Mouse (Mus musculus) effector memory CD4-positive, alpha-beta T cell, adult 7 months (primary cell): ENCODE data around the gene Ifit2. TPM values are rescaled to one million over a fixed set of nuclear protein-coding genes. Genes with fewer than 3 reads are reported as not detected.

Source experiments
- polyA plus RNA-seq: library from polyadenylated mRNA; unstranded; fragments of 100-300 nt; shearing (Covaris generic); gene quantifications from one replicate; pipeline ENCODE4 v1.2.1, GENCODE M21; 2017

Gene Ifit2
- 10.3 TPM for polyA plus RNA-seq

DNA sequence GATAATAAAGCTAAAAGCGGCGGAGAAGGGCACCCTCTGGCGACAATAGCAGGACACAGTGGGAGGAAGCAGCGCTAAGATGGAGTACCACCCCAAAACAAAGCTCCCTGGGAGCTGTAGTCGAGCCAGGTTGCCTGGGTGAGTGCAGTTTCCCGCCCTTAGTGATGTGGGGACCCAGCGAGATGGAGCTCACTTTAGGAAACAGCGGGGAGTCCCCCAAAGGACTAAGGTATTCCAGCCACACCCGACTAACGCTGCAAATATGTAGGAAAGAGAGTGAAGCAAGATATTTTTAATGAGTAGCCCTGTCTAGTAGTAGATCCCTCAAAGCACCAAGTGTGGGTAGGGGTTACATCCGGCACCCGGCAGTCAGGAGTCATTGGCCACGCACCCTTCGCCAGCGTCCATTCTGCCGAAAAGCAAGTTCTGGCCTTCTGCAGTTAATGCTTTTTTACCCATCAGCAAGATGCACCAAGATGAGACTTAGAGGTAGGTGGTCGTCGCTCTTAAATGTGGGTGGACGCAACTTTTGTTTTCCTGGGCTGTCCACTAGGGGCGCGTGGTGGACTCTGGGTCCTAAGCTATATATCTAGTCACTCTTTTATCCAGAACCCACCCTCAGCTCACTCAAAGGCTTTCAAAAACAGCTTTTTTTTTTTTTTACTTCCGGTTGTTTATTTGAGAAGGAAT, at the start of gene Ifit2:
Ifit2 (plus strand) TSS at position 161 of the 690 bp plus-strand sequence.

DNA sequence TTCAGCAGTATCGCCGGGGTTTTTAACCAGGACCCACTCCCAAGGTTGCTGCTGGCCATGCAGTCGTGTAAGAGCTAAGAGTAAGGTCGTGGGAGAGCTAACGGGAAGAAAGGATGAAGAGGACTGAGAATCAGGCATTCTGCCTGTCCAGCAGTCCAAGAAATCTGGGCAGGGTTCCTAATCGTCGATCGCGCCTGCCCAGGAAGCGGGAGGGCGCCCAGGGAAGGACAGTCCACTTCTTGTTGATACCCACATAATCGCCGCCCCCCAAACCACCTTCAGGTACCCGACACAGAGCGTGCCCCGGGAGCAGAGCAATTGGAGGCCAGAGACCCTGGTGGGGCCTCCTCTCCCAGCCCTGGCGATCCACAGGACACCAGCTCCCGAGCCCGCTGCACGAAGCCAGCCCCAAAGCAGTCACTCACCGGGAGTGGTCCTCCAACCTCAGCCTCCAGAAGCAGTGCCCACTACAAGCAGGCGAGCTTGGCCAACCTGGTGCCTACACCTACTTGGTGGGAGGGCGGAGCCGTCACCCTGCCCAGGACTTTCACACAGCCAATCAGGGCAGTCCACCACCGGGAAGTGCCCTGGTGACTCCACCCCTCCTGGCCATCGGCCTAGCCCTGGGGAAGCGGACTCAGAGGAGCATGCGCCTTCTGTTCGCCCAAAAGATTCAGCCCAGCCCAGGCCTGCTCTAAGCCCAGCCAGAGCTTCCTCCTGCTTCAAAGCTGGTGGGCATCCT, 23.4 kb upstream of the Ifit2 start, which contains the start of gene Lipa:
Lipa (minus strand) TSS at position 534 of the 742 bp plus-strand sequence.

DNA sequence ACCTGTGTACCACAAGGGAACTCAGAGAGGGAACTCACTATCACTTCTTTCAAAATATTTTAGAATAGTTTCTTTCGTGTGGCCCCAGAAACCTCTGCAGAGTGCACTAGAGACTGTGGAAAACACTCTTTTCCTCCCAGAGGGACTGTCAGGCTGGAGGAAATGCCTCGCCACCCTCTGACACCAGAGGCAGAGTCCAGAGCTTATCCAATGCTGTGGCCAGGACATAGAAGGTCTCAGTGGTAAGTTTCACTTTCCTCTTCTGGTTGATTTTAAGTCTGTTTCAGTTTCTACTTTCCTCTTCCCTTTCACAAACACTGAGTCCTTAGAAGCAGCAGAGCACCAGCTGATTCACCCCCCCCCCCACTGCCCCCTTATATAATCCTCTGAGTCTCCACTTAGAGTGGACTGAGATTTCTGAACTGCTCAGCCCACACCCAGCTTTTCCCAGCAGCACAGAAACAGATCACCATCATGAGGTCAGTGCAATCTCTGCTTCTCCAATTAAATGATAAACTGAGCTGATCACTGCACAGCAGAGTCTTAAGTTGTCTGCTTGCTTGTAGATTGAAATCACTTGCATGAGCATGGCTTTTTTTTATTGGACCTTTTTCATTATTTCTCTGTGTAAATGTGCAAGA, 32.8 kb downstream of the Ifit2 start, which contains the start of gene Ifit3:
Ifit3 (plus strand) TSS at position 406 of the 641 bp plus-strand sequence.

GRCm38 (mm10) chr19:34601888-34602287, 51.4 kb downstream of the Ifit2 start, which contains the start of gene Ifit1bl1:
Gene Ifit1bl1, minus strand, starts transcription at chr19:34601956.

DNA sequence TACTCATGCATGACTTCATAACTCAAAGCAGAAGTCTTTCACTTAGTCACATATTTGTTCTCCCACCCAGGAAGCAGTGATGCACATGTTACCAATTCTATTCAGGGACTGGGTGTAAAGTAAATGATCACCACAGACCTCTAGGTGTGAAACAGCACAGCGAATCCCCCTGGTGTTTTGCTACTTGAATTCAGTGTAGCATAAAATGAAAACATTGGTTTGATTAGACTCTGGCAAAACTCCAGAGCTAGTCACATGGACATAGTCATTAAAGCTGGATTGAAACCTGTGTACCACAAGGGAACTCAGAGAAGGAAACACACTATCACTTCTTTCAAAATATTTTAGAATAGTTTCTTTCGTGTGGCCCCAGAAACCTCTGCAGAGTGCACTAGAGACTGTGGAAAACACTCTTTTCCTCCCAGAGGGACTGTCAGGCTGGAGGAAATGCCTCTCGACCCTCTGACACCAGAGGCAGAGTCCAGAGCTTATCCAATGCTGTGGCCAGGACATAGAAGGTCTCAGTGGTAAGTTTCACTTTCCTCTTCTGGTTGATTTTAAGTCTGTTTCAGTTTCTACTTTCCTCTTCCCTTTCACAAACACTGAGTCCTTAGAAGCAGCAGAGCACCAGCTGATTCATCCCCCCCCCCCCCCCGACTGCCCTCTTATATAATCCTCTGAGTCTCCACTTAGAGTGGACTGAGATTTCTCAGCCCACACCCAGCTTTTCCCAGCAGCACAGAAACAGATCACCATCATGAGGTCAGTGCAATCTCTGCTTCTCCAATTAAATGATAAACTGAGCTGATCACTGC, 57.0 kb downstream of the Ifit2 start, which contains the start of gene Ifit3b:
Ifit3b (plus strand) TSS at position 734 of the 815 bp plus-strand sequence.

Other genes starting within 250 kb of the Ifit2 start
- gene Ch25h, start 75.5 kb upstream of the Ifit2 start, polyA plus RNA-seq, result 0.55 TPM
- 59.1 TPM for gene Lipa, start 23.2 kb upstream of the Ifit2 start, polyA plus RNA-seq
- 5.4 TPM for gene Ifit3, start 32.8 kb downstream of the Ifit2 start, polyA plus RNA-seq
- 17.1 TPM for gene Ifit1bl1, start 51.3 kb downstream of the Ifit2 start, polyA plus RNA-seq
- 0.54 TPM for gene Ifit3b, start 57.3 kb downstream of the Ifit2 start, polyA plus RNA-seq
- gene Ifit1bl2, start 90.0 kb downstream of the Ifit2 start, polyA plus RNA-seq, result not detected
- 6.7 TPM for gene Ifit1, start 90.2 kb downstream of the Ifit2 start, polyA plus RNA-seq
- not detected for gene Slc16a12, start 196.6 kb downstream of the Ifit2 start, polyA plus RNA-seq